Mouse (Mus musculus) B cell, adult 2 months (primary cell): ENCODE results near the gene Gm19935.

Experiments used
- DNase-seq, 2 experiments: peaks; one replicate each; pipeline ENCODE4 v3.0.0; 2022

The Gm19935 gene

DNA sequence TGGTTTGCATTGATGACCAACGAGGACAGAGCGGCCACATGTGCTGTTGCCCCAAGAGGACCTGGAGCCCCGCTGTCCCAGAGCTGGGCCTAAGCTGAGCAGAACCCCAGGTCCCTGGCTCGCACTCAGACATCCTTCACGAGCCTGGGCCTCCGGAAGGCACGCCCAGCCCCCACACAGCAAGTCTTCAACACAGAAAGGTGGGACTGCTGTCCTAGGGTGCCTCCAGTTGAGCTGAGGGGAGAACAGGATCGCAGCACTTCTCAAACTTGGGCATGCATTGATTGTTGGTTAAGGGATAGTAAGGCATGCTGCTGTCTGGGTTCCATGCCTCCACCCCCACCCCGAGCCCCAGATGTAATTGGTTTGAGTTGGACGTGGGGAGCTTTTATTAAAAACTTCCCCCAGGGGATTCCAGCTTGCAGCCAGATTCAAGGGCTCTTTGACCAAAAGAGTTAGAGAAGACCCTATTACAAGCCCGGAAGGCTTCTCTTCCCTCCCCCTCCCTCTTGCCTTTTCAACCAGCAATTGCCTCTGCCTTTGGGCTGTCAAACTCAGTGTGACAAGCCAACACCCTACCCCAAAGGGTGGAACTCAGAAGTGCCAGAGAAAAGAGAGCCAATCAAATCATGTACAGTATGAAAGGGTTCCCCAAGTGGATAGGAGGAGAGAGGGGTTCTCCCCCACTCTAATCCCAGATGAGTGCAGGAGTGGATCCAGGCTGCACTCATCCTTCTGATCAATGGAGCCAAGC lies 12.0 kb upstream of the Gm19935 start:
- DNase-seq = peak in 1 of 2 experiments; percentile 14

DNA sequence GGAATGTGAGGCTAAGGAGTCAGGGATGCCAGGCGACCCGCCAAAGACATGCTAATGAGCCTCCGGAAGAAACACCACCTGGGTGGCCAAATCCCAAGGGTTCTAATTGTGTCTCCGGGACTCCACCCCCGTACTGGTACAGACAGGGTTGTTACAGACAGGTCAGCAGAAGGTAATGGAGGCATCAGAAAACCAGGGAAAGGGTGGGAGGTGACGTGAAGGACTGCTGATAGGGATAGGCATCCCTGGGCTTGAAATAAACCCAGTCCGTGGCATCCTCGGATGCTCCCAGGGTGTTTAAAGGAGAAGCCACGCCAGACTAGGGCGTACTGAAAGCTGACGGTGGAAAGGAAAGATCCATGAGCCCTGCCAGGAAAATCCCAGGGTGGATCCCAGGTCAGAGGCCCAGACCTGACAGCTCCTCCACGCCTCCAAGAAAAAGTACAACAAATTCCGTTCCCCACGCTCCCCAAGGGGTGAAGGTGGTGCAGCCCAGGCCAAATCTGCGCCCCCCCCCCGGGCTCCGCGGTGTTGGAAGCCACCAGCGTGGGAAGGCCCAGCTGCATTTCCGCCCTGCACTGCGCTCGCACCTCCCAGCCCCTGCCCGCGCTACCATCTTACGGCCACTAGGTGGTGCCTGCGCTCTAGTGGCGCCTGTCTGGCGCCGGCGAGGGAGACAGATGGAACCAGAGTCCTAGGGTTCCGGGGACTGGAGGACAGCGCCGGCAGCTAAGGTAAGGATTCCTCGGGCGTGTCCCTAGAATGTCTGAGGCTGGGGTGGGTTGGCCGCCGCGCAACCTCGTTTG lies 11.2 kb upstream of the Gm19935 start, which contains the start of gene Chd9:
TSS of gene Chd9 (plus strand) at position 172 of the 806 bp plus-strand sequence.
- peak; percentile 97 for DNase-seq

DNA sequence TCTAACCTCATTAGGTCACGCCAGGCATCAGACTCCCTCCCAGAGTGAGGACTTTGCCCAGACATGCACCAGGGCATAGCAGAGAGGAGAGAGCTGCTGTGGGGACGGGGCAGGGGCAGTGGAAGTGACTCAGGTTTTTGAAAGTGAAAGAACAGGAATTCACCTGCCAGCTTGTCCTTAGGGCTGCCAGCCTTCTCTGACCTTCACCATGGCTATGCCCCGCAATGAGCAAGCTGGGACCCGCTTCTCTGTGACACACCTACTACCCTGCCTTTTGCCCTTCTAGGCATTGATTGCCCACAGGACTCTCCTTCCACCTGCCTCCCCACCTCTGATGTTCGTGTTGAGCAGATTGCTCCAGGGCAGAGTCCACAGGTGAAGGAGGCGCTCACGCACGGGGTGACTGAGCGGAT lies 8.3 kb upstream of the Gm19935 start:
- DNase-seq = no peak

DNA sequence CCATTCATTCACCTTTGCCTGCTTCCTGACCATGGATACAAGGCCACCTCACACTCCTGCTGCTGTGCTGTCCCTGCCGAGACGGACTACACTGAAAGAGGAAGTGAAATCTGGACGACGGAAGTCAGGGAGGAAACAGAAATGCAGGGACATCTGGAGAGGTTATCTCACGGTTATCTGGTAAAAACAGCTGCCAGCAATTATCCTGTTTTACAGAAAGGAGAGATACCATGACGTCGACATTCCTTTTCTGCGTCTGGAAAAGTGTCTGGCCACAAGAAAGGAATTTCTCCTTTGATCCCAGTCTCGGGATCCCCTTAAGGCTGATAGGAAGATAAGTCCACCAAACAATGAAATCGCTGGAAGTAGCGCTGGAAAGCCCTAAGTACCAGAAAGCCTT lies 5.2 kb upstream of the Gm19935 start:
- peak; percentile 33 to 38 for DNase-seq

DNA sequence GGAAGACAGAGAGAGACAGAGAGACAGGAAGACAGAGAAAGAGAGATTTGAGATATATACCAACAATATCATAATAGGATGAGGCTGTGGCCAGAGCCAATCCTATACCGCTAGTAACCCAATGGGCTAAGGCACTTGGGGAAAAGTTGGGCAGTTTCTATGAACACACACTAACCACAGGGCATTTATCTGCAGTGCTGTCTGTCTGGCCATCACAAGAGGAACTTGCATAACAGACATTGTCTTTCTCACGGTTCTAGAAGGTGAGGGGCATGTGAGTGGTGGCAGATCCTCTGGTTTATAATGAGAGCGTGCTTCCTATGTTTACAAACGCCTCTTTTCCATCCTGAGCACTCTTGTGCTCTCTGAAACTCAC lies 3.1 kb upstream of the Gm19935 start:
- no peak for DNase-seq

DNA sequence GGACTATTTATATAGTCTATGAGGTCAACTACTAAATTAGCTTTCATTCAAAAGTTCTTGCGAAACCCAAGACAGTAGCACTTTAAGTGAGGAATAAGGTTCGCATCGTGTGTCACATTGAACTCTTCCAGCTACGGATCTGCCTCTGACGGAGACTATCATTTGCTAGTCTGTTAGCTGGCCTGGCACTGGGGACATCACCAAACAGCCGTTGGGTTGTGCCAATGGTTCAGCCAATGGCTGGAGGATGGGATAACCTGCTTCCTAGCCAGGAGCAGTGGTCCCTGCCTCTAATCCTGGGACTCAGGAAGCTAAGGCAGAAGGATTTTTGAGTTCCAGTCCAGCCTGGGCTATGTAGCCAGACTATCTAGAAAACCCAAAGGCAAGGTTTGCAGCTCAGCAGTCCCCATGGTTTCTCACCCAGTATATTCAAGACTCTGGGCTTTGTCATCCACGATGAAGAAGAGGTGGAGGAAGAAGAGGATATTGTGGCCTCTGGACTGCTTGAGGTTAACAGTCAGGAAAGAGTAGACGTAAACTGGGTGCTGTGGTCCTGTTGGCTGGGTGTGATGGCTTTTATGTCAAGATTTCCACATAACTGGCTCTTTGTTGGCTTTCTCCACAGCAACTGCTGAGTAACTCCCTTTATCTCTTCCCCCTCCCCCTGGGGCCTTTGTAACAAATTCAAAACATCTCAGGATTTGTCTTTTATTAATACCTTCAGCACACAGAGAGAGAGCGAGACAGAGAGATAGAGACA lies 2.5 kb upstream of the Gm19935 start:
- no peak for DNase-seq

DNA sequence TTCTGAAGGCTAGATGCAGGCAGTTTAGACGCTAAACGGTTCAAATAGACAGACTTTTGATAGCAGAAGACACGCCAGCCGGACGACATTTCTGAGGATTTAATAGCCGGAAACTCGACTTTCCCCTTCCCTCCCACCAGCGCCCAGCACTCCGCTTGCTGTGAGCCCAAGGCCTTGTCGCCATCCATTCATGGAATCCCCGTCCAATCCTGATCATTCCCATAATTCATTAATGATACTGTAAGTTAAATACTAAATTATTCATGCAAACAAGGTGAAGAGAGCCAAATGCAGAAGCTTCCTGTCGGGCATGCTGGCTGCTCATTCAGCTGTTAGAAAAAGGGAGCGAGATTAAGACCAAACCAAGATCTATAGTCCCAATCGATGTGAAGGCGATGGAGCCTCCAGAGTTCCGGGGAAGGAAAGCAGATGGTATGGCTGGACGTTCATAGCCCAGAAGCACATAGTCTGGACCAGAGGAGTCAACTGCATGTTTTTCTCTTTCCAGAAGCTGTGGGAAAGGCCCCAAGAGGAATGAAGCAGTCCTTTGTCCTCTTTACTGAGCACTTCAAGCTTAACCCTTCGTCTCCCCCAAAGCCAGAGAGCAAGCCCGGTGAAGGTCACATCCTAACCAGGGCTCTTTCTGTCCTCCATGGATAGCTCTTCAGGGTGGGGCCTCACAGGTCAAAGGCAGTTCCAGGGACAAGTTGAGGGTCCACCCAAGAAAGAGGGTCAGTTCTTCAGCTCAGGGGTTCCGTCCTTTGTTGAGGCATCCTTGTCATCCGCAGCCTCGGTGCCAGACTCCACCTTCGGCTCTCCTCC lies 921 bp downstream of the Gm19935 start:
- no peak for DNase-seq

DNA sequence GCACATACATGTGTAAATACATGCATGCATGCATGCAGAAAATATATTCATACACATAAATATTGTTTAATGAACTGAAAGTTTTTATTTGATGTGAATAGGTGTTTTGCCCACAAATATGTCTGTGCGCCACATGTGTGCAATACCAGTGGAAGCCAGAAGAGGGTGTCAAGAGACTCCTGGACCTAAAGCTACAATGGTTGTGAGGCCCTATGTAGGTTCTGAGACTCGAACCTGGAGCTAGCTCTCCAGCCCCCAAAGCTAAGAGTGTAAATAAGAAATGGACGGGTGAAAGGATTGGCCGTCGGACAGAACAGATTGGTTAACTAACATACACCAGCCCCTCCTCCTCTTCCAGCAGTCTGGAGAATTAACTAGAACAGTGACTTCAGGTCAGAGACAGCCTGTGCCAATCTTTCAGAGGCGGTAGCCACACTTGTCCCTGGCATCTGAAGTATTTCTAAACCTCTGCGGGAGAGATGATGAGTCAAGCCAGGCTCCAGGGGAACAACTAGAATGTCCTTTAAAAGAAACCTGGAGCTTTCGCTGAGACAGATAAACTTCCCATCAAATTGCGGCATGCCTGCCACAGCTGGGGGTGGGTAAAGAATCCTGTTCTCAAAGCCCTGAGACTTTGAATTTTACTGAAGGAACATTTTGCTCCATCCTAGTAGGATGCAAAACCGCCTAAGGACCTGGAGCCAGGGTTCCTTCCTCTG lies 3.4 kb downstream of the Gm19935 start:
- no peak for DNase-seq

DNA sequence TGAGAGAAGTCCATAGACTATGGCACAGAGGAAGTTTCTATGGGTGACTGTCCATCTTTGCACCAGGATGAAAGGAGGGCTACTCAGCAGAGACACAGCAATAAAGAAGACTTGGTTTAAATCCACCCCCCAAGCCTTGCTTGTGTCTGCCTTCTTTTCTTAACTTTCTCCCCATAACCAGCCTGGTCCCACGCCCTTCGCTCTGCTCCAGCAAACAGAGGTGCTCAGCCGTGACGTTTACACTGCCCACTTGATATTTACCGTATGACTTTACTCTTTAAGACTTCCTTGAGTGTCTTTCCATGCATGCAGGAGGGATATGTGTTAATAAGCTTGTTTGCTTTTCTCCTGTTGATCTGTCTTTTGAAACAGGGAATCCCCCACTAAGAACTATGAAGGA lies 17.7 kb downstream of the Gm19935 start:
- DNase-seq = no peak

DNA sequence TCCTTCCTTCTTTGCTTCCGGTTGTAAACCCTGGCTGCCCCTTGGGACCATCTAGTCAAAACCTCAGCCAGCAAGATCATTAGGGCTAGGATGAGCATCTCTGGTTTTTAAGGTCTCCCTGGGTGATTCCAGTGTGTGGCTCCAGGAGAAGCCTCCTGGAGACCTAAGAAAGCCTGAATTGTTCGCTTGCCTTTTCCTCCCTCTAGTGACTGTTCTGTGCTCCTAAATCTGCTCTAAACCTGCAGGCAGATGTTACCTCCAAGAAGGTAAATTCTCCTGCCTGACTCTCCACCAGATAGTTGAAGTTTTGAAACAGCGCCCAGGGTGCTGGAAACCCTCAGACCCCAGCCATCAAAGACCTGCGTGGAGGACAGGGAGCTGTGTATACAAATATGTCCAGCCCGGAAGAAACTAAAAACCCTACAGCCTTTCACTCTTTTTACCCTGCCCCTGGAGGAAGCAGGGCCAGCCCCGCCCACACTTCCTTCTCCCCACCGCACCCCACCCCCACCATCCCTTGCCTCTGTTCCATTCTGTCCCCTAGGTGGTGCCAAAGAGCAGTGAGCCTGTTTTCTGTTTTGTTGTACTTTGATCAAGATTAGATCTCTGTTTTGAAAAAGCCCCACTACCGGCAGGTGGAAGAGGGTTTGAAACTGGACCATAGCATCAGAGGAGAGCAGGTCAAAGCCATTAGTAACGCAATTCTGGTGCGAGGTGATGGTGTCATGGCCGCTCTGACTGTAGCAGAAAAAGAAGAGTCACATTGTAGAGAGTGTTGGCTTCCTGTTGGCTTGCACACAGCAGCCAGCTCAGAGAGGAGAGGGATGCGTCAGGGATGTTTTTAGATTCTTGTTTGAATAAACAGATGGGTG lies 22.0 kb downstream of the Gm19935 start:
- peak; percentile 86 to 88 for DNase-seq

DNA sequence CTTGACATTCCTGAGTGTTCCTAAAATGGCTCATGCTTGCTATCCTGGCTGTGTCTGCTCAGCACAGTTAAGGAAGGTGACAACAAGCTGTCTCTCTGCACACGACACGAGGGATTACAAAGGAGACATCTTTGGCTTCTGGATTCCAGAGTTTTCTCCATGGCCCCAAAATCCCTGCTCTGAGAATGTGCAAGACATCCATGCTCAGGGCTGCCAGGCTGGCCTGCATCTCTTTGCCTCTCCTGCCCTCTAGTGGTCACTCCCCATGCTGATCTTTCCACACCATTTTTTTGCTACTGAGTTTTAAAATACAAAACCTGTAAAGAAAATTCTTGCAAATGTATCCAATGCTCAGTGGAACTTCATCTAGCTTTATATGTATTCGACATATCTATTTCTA lies 23.5 kb downstream of the Gm19935 start:
- DNase-seq = peak; percentile 80 to 82

DNA sequence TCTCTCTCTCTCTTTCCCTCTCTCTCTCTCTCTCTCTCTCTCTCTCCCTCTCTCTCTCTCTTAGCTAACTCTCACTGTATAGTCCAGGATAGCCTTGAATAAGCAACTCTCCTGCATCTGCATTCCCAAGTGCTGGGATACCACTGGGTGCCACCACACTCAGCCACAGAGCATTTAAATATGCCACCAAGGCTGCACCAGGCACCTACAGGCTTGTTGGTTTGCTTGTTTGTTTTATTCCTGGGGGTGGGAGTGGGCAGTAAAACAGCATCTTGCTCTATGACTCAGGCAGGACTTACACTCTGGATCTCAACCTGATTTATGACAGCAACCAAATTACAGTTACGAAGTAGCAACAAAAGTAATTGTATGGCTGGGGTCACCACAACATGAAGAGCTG lies 25.6 kb downstream of the Gm19935 start:
- DNase-seq = no peak

DNA sequence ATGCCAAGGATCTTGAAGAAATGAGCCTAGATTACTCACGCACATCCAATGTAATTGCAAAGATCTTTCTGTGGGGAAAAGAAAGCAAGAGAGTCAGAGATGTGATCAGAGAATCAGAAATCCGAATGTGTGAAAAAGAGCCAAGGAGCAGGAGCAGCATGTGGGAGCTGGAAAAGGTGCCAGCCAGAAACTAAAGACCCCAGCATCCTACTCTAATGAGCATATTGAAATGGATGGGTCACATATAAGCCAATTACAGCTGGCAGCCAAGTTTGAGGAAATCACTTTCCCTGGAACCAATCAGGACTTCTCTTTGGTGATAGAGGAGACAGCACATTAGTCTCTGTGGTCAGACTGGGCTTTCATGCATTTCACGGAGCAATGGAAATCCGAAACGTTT lies 47.4 kb downstream of the Gm19935 start:
- DNase-seq = no peak
